Mouse (Mus musculus): Measurements from ENCODE around the gene Ccdc97. TPM values are rescaled to one million over a fixed set of nuclear protein-coding genes. Genes with fewer than 3 reads are reported as not detected.
"Not testable (repeated sequence)": the region's sequence is repeated elsewhere in the genome, so short reads cannot be mapped to it uniquely, and the experiment has no call there.

Ccdc97 gene
- total RNA-seq, 2 experiments from 2014 or later: 49.4 to 51.5 TPM

DNA sequence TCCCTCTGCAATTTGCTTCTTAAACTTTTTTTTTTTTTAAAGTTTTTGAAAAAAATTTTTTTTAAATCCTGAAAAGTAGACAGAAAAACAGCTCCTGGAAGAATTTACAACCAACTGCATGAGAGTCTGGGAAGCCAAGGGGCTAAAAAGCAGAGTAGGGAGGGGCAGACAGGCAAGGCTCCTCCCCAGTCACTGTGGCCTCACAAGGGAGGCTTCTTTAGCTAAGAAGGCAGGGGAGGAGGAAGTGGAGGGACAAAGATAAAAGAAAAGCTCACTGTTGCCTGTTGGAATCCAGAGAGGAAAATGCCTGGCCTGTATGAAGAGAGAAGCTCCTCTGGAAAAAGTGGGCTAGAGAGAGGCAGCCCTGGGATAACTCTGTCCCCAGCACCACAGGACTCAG is 2.9 kb upstream of the Ccdc97 start:
- DNase-seq (ENCODE audit: low spot score in 2 of 2): not testable (repeated sequence)

DNA sequence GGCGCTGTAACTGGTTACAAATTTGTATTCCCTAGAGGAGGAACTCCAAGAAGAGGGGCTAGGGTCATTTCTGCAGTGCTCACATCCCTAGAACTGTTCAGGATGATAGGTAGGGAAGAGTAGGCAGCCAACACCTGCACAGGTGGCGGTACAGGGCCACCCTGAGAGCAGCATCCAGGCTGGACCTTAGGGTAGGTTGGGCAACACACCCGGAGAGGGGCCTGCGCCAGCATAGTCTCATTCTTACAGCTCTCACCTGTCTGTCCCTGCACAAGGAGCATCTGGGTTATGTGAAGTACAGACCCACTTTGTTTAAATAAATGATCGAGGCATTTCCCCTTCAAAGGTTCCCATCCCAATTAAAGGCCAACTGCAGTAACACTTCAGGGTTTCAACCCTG is 1.9 kb upstream of the Ccdc97 start:
- DNase-seq (ENCODE audit: low spot score in 2 of 2): no peak

GRCm38 (mm10) chr7:25719761-25720610 is 1.1 kb upstream of the Ccdc97 start:
- DNase-seq (ENCODE audit: low spot score in 2 of 2): peak; percentile 64 to 66

- no peak for DNase-seq (ENCODE audit: low spot score in 2 of 2)
Measured at GRCm38 (mm10) chr7:25717478-25717877, 1.4 kb downstream of the Ccdc97 start.

GRCm38 (mm10) chr7:25715731-25716271 is 3.1 kb downstream of the Ccdc97 start:
- no peak for DNase-seq (ENCODE audit: low spot score in 2 of 2)

- no peak for DNase-seq (ENCODE audit: low spot score in 2 of 2)
Measured at GRCm38 (mm10) chr7:25714581-25714980, 4.3 kb downstream of the Ccdc97 start.

DNA sequence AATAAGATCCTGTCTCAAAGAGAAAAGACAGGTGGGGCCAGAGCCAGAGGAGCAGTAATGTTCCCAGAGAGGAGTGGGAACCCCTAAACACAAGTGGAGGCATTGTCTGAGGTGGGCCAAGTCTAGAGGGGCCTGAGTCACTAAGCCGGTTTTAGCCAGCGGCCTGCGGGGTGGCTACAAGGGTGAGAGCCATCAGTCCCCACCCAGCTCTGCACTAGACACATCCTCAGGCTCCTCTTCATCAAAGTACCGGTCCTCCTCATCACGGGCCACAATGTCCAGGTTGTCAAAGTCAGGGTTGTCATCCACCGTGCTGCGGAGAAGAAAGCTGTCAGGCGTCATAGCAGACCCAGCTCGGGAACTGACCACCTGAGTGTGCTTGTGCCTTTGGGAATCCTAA is 6.1 kb downstream of the Ccdc97 start:
- no peak for DNase-seq (ENCODE audit: low spot score in 2 of 2)

DNA sequence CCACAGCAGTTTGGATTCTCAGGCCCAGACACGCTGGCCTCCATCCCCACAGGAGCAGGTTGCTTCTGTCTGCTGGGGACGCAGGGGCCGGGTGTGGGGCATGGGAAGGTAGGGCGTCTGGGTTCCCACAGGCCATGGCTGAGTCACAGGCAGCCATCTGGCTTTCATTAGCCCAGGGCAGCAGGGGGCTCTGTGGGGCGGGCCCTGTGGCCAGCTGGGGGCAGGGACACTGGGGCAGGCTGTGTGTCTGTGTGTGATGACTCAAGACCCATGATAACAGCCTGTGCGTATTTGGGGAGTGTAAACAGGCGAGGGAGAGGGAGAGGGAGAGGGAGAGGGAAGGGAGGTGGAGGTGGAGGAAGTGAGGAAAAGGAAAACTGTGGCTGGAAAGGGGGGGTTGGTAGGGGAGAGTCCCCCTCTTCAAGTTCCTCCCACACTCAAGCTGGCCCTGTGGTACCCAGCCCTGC is 7.1 kb downstream of the Ccdc97 start:
- DNase-seq (ENCODE audit: low spot score in 2 of 2): no peak

- no peak for DNase-seq (ENCODE audit: low spot score in 2 of 2)
Measured at GRCm38 (mm10) chr7:25711165-25711564, 7.7 kb downstream of the Ccdc97 start.

DNA sequence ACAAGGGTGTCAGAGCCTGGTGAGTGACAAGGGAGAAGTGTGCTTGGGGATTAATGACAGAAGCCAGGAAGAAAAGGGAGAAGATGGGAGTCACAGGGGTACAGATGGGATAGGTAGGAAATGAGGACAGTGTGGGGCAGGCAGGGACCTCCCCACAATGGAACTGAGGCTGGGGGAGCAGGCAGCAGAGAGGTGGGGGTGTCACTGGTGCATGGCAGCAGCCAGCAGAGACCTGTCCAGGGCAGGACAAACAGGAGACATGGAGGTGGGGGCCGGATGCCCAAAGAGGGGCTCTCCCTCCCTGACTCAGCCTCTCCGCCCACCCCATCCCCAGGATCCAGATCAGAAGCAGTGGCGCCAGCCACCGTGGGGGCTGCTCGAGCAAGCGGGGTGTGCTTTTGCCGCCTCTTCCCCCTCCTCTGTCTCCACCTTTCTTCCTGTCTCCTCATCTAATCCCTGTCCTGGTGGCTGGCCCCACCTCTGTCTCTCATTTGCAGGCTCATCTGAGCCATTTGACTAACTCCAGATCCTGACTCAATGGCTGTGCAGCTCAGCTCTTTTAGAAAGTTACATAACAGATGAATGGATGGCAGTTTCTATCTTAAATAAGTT is 8.3 kb downstream of the Ccdc97 start:
- no peak for DNase-seq (ENCODE audit: low spot score in 2 of 2)

GRCm38 (mm10) chr7:25709961-25710360 is 8.9 kb downstream of the Ccdc97 start:
- no peak for DNase-seq (ENCODE audit: low spot score in 2 of 2)

- no peak for DNase-seq (ENCODE audit: low spot score in 2 of 2)
Measured at GRCm38 (mm10) chr7:25707581-25708292, 11.2 kb downstream of the Ccdc97 start.

GRCm38 (mm10) chr7:25706578-25707170 is 12.2 kb downstream of the Ccdc97 start:
- no peak for DNase-seq (ENCODE audit: low spot score in 2 of 2)

GRCm38 (mm10) chr7:25705801-25706251 is 13.1 kb downstream of the Ccdc97 start:
- no peak for DNase-seq (ENCODE audit: low spot score in 2 of 2)

DNA sequence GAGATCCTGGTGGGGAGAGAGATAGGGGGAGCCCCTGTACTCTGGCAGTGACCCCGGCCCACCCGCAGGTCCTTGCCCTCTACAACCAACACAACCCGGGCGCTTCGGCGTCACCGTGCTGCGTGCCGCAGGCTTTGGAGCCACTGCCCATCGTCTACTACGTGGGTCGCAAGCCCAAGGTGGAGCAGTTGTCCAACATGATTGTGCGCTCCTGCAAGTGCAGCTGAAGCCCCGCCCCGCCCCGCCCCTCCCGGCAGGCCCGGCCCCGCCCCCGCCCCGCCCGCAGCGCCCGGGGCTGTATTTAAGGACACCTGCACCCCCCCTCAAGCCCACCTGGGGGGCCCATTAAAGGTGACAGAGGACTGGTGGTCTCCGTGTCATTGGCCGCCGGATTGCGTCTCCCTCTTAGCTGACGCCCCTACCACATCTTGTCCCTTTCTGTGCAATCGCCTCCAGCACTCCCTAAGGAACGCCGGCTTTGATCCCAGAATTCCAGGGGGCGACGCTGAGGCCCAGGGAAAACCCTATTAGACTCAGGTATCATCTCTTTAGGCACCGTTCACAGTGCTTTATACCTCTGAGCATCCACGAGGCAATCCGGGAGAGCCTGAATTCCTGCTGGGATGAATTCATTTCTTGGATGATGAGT is 14.0 kb downstream of the Ccdc97 start:
- DNase-seq (ENCODE audit: low spot score in 2 of 2): no peak

DNA sequence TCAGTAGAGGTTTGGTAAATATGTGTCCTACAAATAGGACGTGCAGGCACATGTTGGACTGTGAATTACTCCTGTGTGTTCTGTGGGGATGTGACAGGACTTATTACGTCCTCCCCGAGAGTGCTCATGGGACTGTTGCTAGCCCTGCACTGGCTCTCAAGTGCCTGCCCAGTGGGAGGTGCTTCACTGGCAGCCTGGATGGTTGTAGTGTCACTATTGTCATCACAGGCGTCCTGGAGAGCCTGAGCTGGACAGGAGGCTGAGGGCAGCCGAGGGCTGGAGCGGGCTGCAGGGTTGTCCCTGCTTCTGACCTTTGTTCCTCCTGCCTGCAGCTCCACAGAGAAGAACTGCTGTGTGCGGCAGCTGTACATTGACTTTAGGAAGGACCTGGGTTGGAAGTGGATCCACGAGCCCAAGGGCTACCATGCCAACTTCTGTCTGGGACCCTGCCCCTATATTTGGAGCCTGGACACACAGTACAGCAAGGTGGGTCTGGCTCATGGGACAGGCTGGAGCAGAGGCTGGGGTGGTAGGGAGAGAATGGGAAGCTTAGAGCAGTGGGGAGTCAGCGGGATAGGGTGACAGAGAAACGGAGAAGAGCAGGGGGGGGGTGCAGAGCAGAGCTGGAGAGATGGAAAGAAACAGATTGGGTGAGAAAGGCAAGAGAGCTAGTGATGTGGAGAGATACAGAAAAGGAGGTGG is 14.9 kb downstream of the Ccdc97 start:
- DNase-seq (ENCODE audit: low spot score in 2 of 2): no peak

DNA sequence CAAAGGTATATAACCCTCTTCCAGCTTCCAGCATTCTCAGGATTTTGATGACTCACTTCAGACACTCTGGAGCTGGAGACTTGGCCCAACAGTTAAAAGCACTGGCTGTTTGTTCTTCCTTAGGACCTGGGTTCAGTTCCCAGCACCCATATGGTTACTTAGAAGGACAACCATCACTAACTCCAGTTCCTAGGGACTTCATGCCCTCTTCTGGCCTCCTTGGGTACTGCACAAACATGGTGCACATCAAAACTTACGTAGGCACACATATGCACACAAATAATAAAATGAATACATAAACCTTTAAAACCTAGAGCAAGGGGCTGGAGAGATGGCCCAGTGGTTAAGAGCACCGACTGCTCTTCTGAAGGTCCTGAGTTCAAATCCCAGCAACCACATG is 16.5 kb downstream of the Ccdc97 start:
- no peak for DNase-seq (ENCODE audit: low spot score in 2 of 2)

DNA sequence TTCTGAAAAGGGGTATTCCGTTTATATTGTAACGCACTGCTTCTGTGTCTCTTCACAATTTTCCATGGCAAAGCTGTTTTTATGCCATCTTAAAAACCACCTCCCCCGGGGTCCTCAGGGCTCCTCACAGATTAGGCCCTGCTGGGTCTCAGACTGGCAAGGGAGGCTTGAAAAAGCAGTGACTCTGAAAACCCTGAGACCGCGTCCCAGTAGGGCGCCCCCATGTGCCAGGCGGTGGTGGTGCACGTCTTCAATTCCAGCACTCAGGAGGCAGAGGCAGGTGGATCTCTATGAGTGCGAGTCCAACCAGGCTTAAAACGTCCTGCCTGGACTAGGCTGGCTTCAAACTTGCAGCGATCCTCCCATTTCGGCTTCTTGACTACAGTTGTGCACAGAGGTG is 18.2 kb downstream of the Ccdc97 start:
- DNase-seq (ENCODE audit: low spot score in 2 of 2): no peak

DNA sequence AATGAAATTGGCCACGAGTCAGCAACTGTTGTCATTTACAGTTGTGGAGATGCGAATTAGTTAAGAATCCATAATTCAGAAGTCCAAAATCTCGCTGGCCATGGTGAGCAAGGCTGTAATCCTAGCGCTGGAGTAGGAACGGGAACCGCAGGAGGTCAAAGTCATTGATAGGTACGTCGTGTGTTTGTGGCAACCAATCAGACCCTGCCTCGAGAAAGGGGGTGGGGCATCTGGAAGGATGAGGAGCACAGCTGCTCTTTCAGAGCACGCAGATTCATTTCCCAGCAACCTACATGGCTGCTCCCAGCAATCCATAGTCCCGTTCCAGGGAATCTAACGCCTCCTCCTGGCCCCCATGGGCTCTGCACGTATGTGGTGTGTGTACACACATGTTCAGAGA is 19.0 kb downstream of the Ccdc97 start:
- no peak for DNase-seq (ENCODE audit: low spot score in 2 of 2)

DNA sequence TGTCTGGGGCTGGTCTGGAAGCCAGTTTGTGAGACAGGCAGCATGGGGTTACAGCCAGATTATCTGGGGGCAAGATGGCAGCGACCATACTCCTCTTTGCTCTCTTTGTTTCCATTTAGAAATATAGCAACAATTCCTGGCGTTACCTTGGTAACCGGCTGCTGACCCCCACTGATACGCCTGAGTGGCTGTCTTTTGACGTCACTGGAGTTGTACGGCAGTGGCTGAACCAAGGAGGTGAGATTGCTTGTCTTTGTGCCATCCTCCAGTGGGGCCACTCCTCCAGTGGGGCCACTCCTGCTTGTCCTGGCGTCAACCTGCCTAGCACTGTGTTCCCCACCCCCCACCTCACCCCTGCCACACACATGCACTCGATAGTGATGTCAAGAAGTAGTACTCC is 24.8 kb downstream of the Ccdc97 start:
- no peak for DNase-seq (ENCODE audit: low spot score in 2 of 2)

Measured in adrenal gland, postnatal 4 days (tissue).